Mouse (Mus musculus): ENCODE measurements around the gene Lrrc51. TPM values are rescaled to one million over a fixed set of nuclear protein-coding genes. Genes with fewer than 3 reads are reported as not detected.

Lrrc51 gene
- 2.3 and 4.4 TPM in 2 replicates for total RNA-seq (2014; fragmentation: Nextera tagmentation)
- 0.75 TPM in 1 of 2 replicates, not detected in the other for total RNA-seq (2017)

DNA sequence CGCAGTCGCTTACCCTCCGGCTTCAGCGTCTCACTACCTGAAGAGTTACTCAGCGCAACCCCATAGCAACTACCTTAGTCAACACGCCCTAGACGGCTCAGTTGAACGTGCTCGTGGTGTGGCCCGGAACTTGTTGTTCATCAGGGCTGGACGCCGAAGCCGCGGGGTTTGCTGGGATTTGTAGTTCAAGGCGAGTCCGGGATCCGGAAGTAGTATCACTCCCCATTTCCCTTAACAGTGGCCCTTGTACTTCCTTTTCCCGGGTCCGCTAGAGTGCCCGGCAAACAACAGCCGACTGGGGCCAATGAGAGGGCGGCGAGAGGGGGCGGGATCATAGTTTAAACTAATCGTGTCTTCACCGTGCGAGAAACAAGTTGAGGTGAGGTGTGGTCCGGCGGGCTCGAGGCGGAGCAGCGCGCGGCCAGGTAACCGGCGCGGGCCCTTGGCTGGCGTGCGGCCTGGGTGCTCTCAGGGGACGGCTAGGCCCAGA lies at the start of gene Lrrc51, which contains the start of gene Numa1:
Gene Lrrc51 (minus strand): TSS at position 145 of the 490 bp plus-strand sequence.
Gene Numa1 (plus strand): TSS at position 361 of the 490 bp plus-strand sequence.
- peak; percentile 99 for ATAC-seq (replicated peaks; ENCODE audit: low FRiP score, low TSS enrichment, poor library complexity, severe bottlenecking)

DNA sequence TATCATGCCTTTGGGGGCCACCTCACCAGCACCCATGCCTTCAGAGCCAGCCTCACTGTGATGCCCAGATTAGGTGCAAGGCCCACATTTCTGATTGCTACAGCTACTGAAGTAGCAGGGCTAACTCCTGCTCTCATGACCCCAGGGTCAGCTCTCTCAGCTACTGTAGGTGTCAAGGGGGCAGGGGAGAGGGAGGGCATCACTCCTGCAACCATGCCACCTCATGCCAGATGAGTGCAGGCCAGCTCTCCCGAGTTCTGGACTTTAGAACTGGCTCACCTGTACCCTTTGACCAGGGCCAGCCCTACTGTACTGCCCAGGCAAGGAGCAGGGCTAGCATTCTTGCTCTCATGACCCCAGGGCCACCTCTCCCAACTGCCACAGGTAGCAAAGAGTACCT lies 49.0 kb upstream of the Lrrc51 start:
- ATAC-seq (replicated peaks; ENCODE audit: low FRiP score, low TSS enrichment, poor library complexity, severe bottlenecking) = no peak

DNA sequence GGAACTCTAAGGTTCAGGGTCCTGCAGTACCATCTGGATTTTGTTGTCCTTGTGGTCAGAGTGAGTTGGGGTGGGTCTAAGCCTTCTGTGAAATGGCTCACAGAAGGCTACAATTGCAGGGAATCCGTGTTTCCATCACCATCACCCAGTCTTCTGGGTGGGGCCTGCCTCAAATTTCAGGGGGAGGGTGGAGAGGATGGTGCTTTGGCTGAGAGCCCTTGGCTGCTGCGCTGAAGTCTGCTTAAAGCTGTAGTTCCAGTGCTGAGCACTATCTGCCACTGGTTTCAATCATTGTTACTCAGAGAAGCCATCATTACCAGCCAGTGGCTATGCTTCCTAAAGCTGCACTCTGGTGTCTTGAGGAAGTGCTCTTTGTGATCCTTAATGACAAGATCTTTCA lies 40.8 kb upstream of the Lrrc51 start:
- ATAC-seq (replicated peaks; ENCODE audit: low FRiP score, low TSS enrichment, poor library complexity, severe bottlenecking) = 0 out of 2 replicates have a peak, but pooled peaks have one; percentile 31

DNA sequence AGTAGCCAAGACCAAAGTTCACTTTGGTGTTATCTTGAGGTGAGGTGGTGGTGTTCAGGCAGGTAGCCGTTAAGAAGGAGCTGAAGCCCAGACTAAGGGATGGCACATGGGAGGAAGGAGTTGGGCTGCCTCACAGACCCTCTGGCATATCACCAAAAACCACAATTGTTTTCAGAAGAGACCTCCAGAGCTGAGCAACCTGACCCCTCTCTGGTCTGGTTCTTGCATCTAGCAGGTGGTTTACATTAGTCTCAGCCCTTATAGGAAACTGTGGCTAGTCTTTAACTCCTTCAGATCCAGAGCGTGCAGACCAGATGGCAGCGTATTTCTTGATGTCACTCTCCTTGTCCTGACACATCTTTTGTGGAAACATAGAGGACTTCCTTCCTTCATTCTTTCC lies 40.0 kb upstream of the Lrrc51 start:
- no peak for ATAC-seq (replicated peaks; ENCODE audit: low FRiP score, low TSS enrichment, poor library complexity, severe bottlenecking)

DNA sequence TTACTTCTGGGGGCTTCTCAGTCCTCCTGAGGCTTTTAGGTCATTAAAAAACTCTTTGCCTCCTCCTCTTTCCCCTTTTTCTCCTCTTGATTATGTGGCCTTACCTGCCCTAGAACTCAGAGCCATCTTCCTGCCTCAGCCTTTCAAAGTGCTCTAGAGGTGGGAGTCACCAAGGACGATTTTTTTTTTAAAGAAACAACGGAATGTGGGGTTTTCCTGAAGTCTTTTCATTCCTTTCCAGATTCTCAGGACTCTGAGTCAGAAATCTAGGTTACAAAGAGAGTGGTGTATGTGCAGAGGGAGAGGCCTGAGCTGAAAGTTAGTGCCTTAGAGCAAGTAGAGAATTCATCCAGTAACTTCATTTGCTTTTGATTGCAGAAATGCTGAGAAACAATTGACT lies 38.0 kb upstream of the Lrrc51 start:
- ATAC-seq (replicated peaks; ENCODE audit: low FRiP score, low TSS enrichment, poor library complexity, severe bottlenecking) = no peak

DNA sequence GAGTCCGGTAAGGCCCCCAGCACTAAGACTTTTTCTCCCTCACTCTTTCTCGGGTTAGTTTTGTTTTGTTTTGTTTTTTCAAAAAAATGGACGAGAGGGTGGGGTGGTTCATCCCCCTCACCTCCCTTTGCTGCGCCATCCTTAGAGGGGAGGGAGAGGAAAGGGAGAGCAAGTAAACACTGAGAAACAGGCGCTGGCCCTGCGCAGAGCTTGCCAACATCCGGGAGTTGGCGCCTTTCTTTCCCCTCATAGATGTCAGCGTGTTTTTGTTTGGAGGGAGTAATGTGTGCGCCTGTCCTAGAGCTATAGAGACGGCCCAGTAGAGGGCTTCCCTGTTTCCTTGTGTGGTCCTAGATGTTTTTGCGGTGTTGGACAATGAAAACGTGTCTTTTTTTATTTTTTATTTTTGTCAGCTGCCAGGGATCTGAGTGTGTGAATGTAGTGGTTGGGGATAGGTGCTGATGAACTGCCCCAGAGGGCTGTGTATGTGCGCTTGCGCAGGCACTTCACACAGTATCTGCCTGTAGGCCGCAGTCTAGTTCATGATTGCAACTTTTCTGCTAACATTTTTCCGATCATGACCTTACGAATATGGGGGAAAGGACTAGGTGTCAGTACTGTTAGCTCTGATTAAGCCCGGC lies 37.2 kb upstream of the Lrrc51 start:
- ATAC-seq (replicated peaks; ENCODE audit: low FRiP score, low TSS enrichment, poor library complexity, severe bottlenecking) = peak; percentile 75

DNA sequence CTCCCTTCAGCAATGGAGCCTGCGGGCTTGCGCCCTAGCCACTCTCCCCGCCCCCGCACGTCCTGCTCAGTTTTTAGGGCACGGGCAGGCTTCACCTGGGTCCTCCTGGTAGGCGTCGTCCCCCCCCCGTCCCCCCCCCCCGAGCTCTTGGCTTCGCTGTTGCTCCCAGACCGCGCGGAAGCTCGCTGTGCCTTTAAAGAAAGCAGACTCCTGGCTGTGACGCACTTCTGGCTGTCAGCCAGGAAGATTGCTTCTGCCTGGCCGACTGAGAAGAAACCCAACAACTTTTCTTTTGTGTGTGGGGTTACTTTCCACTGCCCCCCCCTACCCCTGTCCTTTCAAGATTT lies 36.7 kb upstream of the Lrrc51 start:
- ATAC-seq (replicated peaks; ENCODE audit: low FRiP score, low TSS enrichment, poor library complexity, severe bottlenecking) = peak; percentile 32; the same call in 1 of the 2 replicates

DNA sequence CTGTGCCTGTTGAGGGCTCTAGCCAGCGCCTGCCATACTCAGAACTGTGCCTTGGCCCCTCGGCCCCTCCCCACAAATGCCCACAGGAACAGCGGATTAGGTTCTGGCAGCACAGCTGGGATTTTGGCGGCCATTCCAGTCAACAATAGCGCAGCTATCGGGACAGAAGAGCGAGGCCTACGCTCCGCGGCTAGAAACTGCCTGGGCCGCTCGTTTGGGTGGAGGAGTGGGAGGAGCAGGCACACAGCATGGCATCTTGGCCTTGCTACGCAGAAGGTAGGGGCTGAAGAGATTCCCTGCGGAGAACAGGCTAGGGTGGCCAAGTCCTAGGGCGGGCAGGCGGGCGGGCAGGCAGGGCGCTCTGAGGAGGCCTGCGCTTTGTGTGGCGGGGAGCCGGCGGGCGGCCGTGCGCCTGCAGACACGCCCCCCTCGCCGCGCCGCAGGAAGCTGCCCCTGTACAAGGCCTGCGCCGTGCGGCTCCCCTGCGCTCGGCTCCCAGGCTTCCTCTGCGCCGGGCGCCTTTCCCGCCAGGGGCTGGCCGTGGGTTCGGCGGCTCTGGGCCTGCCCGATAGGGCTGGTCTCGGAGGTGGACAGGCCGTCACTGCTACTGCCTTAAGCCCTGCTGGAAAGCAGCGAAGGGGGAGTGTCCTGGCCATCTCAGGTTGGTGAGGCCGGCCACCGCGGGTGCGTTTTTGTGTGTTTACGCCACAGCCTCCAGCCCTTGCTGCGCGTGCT lies 36.2 kb upstream of the Lrrc51 start:
- ATAC-seq (replicated peaks; ENCODE audit: low FRiP score, low TSS enrichment, poor library complexity, severe bottlenecking) = peak; percentile 49

DNA sequence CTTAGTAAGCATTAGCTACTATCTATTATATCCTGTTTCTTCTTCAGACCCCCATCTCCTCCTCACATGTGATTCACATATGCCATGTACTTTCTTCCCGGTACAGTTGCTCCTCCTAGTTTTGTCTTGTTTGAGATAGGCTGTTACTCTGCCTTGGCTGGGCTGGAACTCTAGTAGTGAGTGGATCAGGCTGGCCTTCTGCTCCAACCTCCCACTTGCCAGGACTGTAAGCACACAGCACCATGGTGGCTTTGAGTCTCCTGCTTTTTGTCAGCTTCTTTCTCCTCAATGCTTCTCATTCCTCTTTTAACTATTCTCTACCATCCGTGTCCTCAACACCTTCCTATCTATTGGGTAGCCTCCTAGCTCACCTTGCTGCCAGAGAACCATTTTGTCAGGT lies 35.1 kb upstream of the Lrrc51 start:
- no peak for ATAC-seq (replicated peaks; ENCODE audit: low FRiP score, low TSS enrichment, poor library complexity, severe bottlenecking)

DNA sequence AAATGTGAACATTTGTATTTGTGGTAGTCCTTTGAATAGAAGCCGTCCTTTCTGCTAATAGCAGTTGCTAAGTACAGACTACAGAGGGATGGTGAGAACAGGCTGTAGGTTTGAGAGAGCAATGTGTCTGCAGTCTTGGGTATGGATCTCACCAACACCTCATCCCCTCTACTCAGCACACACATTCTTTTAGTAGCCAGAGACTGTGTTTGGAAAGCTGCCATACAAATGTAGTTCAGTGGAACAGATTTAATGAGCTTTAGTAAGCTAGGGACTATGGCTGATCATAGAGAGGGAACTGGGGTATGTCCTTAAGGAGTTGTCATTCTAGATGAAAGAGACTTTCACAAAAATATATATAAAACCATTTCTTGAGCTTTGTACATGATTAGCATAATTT lies 33.6 kb upstream of the Lrrc51 start:
- ATAC-seq (replicated peaks; ENCODE audit: low FRiP score, low TSS enrichment, poor library complexity, severe bottlenecking) = no peak

DNA sequence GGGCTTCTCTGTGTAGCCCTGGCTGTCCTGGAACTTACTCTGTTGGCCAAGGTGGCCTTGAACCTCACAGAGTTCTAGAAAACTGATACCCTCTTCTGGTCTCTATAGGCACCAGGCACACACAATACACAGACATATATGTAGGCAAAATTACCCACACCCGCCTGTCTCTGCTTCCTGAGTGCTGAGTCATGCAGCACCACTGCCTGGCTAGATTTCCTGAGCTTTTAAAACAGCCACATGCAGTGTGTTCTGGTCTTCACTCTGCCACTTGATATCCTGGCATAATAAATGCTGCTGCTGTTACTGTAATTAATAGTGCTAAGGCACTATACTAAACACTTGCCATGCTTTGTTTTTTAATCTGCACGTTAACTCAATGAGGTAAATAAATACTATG lies 31.9 kb upstream of the Lrrc51 start:
- ATAC-seq (replicated peaks; ENCODE audit: low FRiP score, low TSS enrichment, poor library complexity, severe bottlenecking) = 0 out of 2 replicates have a peak, but pooled peaks have one; percentile 12

DNA sequence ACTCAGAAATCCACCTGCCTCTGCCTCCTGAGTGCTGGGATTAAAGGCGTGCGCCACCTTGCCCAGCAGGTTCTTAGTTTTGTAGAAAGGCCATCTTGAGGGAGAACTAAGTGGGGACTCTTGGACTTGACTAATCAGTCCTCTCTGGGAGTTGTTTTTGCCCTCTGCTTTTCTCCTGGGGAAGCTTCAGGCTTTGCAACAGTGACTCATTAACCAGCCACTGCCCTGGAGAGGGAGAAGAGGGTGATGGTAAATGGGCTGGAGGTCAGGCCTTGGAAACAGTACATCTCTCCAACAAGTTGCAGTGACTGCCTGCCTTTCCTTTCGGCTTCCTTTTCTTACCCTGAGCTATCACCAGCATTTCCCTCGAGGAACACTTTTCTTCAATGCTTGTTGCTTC lies 30.9 kb upstream of the Lrrc51 start:
- no peak for ATAC-seq (replicated peaks; ENCODE audit: low FRiP score, low TSS enrichment, poor library complexity, severe bottlenecking)

DNA sequence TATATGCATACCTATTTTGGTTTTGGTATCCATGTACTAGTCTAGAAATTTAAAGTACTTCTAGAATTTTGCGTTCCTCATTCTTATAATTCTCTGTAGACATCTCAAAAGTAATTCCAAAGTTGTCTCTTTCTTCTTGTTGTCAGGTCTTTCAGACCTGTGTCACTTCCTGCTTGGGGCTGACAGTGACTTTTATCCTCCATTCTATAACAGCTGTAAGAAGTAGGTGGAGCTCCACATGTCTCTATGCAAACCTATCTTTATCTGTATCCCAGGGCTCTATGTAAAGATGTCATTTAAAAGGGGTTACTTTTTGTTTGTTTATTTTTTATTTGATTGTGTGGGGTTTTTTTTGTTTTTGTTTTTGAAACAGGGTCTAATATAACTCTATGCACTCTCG lies 29.9 kb upstream of the Lrrc51 start:
- 0 out of 2 replicates have a peak, but pooled peaks have one; percentile 48 for ATAC-seq (replicated peaks; ENCODE audit: low FRiP score, low TSS enrichment, poor library complexity, severe bottlenecking)

DNA sequence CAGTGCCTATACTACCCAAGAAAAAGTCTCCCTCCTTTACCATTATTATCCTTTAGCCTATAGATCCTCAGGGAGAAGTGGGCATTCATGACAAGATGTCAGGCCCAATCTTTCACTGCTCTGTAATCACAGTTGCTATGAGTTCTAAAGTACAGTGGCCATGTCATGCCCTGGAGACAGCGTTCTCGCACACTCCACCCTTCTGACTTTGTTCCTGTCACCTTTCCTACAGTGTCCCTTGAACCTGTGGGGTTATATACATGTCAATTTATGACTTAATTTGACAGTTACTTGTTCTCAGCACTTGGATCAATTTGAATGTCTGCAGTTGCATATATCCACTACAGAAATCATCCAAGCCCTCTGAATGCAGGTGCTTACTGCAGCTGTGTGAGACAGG lies 29.1 kb upstream of the Lrrc51 start:
- ATAC-seq (replicated peaks; ENCODE audit: low FRiP score, low TSS enrichment, poor library complexity, severe bottlenecking) = no peak

DNA sequence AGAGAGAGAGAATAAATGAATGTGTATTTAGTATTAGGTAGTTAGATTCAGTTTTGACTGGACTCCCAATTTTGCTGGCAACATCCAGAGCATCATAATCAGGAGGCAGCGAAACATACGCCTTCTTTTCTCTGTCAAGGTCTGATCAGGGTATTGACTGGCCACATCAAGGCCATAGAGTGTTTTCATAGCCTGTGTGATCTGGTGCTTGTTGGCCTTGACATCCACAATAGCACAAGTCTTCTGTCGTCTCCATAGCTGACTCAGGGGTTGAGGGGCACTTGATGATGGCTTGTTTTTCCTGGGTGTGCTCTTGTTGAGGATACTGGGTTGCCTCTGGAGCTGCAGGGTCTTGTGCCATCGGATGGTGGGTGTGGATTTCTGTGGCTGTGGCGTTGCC lies 23.2 kb upstream of the Lrrc51 start:
- no peak for ATAC-seq (replicated peaks; ENCODE audit: low FRiP score, low TSS enrichment, poor library complexity, severe bottlenecking)

DNA sequence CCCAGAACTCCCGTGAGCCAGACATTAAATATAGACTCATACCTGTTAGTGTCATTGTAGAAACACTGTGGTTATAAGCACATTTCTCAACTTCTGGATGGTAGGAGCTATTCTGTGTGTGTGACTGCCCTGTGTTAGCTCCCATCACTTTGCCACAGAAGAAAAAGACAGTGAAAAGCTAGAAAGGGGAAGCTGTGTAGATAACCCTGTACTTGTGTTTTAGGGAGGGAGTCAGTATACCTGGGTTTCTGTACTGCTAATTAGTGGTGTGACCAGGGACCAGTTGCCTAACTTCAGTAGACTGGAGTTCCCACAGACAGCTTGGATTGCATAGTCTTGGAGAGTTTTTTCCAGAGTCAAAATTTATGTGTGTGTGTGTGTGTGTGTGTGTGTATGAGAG lies 22.8 kb upstream of the Lrrc51 start:
- ATAC-seq (replicated peaks; ENCODE audit: low FRiP score, low TSS enrichment, poor library complexity, severe bottlenecking) = no peak

DNA sequence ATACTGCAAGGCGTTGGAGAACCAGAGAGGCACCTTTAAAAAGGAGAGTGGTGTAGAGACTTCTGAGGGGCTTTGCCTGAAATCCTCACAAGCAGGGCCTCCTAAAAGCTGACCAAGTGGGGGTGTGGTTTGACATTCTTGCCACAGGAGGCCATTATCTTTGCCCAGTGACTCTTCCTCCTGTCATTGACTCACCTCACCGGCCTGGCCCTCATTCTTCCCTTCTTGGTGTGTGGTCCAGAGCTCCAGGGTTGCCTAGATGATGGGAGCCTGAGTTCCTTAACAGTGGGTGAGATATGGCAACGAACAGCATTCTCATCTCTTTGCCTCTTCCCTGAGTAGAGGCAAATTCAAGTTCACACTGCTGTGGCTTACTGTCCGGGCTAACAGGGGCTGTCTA lies 22.2 kb upstream of the Lrrc51 start:
- no peak for ATAC-seq (replicated peaks; ENCODE audit: low FRiP score, low TSS enrichment, poor library complexity, severe bottlenecking)

DNA sequence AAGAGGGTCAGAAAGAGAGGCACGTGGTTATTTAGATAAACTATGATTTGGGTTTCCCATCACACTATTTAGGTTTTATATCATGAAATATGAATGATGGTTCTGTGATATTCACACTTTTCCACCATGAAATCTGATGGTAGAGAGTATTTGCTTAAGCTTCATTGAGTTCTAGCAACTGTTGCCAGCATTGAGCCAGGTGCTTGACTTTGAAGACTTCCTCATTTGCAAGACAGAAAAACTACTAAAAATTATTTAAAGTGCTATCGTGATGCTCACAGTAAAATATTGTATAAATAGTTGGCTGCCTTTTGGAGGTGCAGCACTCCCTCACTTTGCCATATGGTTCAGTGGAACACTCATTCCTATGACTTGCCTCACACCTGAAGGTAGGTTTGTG lies 21.6 kb upstream of the Lrrc51 start:
- ATAC-seq (replicated peaks; ENCODE audit: low FRiP score, low TSS enrichment, poor library complexity, severe bottlenecking) = no peak

DNA sequence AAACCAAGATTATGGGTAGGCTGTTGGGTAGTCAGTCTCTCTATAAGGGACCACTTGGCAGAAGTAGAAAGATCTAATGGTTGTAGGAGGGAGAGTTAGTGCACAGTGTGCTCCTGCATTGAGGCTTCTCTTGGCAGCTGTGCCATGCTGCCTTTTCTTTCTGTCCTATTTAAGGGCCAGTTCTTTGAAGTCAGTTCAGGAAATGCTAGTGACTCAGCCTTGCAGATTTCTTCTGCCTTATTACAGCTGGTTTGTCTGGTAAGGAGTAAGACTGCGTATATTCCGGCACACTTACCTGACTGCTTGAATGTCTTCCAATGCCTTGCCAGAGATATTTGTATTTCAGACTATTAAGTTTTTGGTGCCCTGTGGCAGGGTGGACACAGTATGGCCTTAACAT lies 20.5 kb upstream of the Lrrc51 start:
- no peak for ATAC-seq (replicated peaks; ENCODE audit: low FRiP score, low TSS enrichment, poor library complexity, severe bottlenecking)

DNA sequence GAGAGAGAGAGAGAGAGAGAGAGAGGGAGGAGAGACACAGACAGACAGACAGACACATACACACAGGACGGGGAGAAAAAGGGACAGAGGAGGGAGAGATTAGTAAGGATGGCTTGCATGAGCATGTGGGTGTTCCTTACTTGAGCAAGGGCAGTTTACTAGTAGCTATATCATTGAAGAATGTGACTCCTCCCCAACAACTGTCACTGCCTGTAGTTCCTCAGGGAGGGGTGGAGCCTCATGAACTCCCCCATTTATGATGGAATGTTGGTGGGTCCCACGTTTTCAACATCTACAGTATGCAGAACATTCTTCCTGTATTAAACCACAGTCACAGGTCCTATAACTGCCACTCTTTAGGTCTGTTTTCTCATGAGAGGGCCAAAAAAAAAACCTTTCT lies 18.4 kb upstream of the Lrrc51 start:
- ATAC-seq (replicated peaks; ENCODE audit: low FRiP score, low TSS enrichment, poor library complexity, severe bottlenecking) = peak; percentile 70

DNA sequence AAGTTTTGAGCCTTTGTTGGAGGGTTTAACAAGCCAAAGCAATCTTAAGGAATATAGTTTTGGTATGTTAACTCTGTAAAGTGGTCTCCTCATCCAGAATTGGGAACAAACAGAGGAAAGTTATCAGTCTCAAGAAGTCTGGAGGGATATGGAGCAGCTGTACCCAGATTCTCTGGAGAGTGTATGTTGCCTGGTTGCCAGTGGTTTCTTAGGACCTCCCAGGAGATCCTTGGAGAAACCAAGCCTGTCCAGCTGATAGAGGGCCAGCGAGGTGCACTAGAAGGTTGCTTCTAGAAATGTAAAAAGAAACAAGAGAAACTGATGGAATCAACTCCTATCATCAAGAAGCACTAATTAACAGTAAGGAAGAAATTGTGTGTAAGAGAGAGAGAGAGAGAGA lies 18.0 kb upstream of the Lrrc51 start:
- no peak for ATAC-seq (replicated peaks; ENCODE audit: low FRiP score, low TSS enrichment, poor library complexity, severe bottlenecking)

Measured in megakaryocyte-erythroid progenitor cell, adult 5-6 weeks (primary cell).